Mouse (Mus musculus): ENCODE measurements around the gene Por.

GRCm38 (mm10) chr5:135629401-135629800, 40.4 kb upstream of the Por start:
- TF ChIP-seq CTCF (IDR thresholded peaks at IDR 0.05; ENCODE audit: extremely low read depth, insufficient read depth, low read length) (no peak), POLR2A (IDR thresholded peaks at IDR 0.05; ENCODE audit: extremely low read depth, insufficient read depth, low read length) (no peak)

Measured in cortical plate, adult 2 months (tissue).